Mouse (Mus musculus) cerebellum, adult 2 months (tissue): ENCODE results near the gene Trpv5.

Experiments
- CTCF ChIP-seq: fragments of 200-500 bp; IDR thresholded peaks from 2 replicates; pipeline ENCODE4 v1.5.1; 2011; ENCODE audit warnings: low read depth, mild to moderate bottlenecking, control low read depth, low read length, moderate library complexity, borderline replicate concordance; ENCODE audit not compliant: insufficient read depth
- POLR2A ChIP-seq: fragments of 200-500 bp; IDR thresholded peaks from 2 replicates; pipeline ENCODE4 v1.6.1; 2011; ENCODE audit warnings: low read length, control low read depth, borderline replicate concordance; ENCODE audit not compliant: insufficient read depth

DNA sequence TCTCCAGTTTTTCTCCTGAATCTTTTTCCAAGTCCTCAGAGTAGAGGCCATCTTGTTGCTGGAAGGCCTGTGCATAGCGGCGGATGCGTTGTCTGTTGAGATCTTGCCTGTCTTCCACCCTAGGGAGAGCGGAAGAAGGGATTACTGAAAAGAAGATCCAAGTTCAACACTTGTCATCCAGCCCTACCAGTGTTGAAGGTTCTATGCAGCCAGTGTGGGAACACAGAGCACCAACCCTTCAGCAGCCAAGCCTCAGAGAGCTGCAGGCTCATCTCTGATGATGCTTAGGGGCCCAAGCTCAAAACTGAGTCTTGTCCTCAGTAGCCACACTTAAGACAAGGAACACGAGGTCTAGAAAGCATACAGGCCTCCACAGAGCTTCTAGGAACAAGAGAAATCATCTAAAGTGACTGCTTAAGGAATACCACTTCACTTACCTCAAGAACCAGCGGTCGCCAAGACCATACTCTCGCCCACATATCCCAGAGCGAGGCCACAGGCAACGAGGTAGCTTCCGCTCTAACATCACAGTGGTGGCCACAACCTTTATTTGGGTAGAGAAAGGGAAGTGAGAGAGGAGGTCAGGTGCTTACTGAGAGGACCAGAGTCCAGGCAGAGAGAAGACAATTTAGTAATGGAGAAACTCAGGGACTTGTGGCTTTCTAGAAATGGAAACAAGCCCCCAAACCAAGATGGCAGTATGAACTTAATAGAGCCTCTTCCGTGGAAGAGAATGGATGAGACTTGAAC, 59.2 kb downstream of the Trpv5 start:
- no peak for TF ChIP-seq POLR2A
- TF ChIP-seq CTCF = no peak
